Mouse (Mus musculus) midbrain, embryonic 11.5 days (tissue): Measurements from ENCODE around the gene Cdca3. TPM values are rescaled to one million over a fixed set of nuclear protein-coding genes. Genes with fewer than 3 reads are reported as not detected.

Experiments used
- ATAC-seq: fragments of 200-750 bp; cut with Nextera tagmentation; 2 replicates; pipeline ENCODE4 v1.8.0; 2017; ENCODE audit warnings: moderate TSS enrichment, moderate library complexity; ENCODE audit not compliant: low FRiP score
- DNase-seq: peaks from one replicate; pipeline ENCODE4 v3.0.0; 2015; ENCODE audit warnings: low spot score; ENCODE audit errors: missing footprints
- H3K27ac ChIP-seq: fragments of 300-500 bp; sonication (generic); 2 replicates; pipeline ENCODE4 v1.5.1; 2014; ENCODE audit warnings: low read depth, low read length
- H3K27me3 ChIP-seq: fragments of 300-500 bp; sonication (generic); 2 replicates; pipeline ENCODE4 v1.6.1; 2014; ENCODE audit warnings: mild to moderate bottlenecking, low read length, moderate library complexity, mixed read lengths; ENCODE audit not compliant: control insufficient read depth, insufficient read depth
- H3K36me3 ChIP-seq: fragments of 300-500 bp; sonication (generic); 2 replicates; pipeline ENCODE4 v1.6.1; 2014; ENCODE audit warnings: mild to moderate bottlenecking, low read length, moderate library complexity, mixed read lengths; ENCODE audit not compliant: control insufficient read depth, insufficient read depth
- H3K4me1 ChIP-seq: fragments of 300-500 bp; sonication (generic); 2 replicates; pipeline ENCODE4 v1.6.1; 2014; ENCODE audit warnings: low read length; ENCODE audit not compliant: control insufficient read depth, insufficient read depth
- H3K4me2 ChIP-seq: fragments of 300-500 bp; sonication (generic); 2 replicates; pipeline ENCODE4 v1.6.1; 2014; ENCODE audit warnings: mild to moderate bottlenecking, moderate library complexity
- H3K4me3 ChIP-seq: fragments of 300-500 bp; sonication (generic); 2 replicates; pipeline ENCODE4 v1.5.1; 2014; ENCODE audit warnings: low read depth, low read length
- H3K9ac ChIP-seq: fragments of 300-500 bp; sonication (generic); 2 replicates; pipeline ENCODE4 v1.6.1; 2014; ENCODE audit warnings: low read length
- H3K9me3 ChIP-seq: fragments of 300-500 bp; sonication (generic); 2 replicates; pipeline ENCODE4 v1.6.1; 2016; ENCODE audit warnings: low read length; ENCODE audit not compliant: control insufficient read depth
- WGBS: fragments of 180-500 bp; shearing (Covaris S2); extraction: QIAGEN DNeasy Blood & Tissue Kit; methylation state at CpG from one replicate; pipeline ENCODE4 v1.1.7; 2014; 5-methylcytosine and 5-hydroxymethylcytosine counted together
- polyA plus RNA-seq: library from polyadenylated mRNA; unstranded; fragments of >200 nt; fragmentation: Nextera tagmentation; extraction: Ambion mirVana; gene quantifications from 2 replicates; pipeline ENCODE4 v1.2.1, GENCODE M21; 2014

Gene Cdca3
- polyA plus RNA-seq, 1 experiment from 2014 or later, result 244 TPM

GRCm38 (mm10) chr6:124865766-124866362 is 36.5 kb downstream of the Cdca3 start:
- H3K9me3 ChIP-seq, result no peaks in the 10 kb centered on the region
- H3K4me2 ChIP-seq, result no peak overlapping the region
- H3K27ac ChIP-seq, result no peak overlapping the region
- 58% methylated on average over 18 of the region's 18 CpGs for WGBS
- H3K4me3 ChIP-seq, result no peak overlapping the region
- H3K36me3 ChIP-seq, result no peaks in the 10 kb centered on the region
- no peak for ATAC-seq
- DNase-seq, result no peak
- 0 out of 2 replicates have a peak, but pooled peaks cover 3% of the 10 kb centered on the region for H3K27me3 ChIP-seq
- H3K9ac ChIP-seq, result no peak overlapping the region; the same call in 1 of the 2 replicates
- peaks cover 23% of the 10 kb centered on the region for H3K4me1 ChIP-seq

- Histone ChIP-seq H3K4me2 (no peak overlapping the region), H3K9ac (0 out of 2 replicates have a peak overlapping the region, but pooled peaks have one; percentile 22), H3K36me3 (no peaks in the 10 kb centered on the region), H3K9me3 (no peaks in the 10 kb centered on the region), H3K27ac (no peak overlapping the region), H3K27me3 (0 out of 2 replicates have a peak, but pooled peaks cover 3% of the 10 kb centered on the region), H3K4me3 (no peak overlapping the region), H3K4me1 (peaks cover 19% of the 10 kb centered on the region)
- WGBS, result 55% methylated on average over 6 of the region's 7 CpGs
- no peak for DNase-seq
- ATAC-seq, result no peak
These were observed 37.2 kb downstream of the Cdca3 start for GRCm38 (mm10) chr6:124866560-124866959.

GRCm38 (mm10) chr6:124874348-124874747 is 45.0 kb downstream of the Cdca3 start:
- H3K36me3 ChIP-seq, result no peaks in the 10 kb centered on the region
- H3K9ac ChIP-seq, result no peak overlapping the region
- H3K27ac ChIP-seq, result no peak overlapping the region
- no peak for DNase-seq
- WGBS, result 54% methylated on average over 2 of the region's 3 CpGs
- no peak overlapping the region for H3K4me2 ChIP-seq
- no peaks in the 10 kb centered on the region for H3K27me3 ChIP-seq
- no peak overlapping the region for H3K4me3 ChIP-seq
- no peaks in the 10 kb centered on the region for H3K4me1 ChIP-seq
- no peak for ATAC-seq
- H3K9me3 ChIP-seq, result no peaks in the 10 kb centered on the region

DNA sequence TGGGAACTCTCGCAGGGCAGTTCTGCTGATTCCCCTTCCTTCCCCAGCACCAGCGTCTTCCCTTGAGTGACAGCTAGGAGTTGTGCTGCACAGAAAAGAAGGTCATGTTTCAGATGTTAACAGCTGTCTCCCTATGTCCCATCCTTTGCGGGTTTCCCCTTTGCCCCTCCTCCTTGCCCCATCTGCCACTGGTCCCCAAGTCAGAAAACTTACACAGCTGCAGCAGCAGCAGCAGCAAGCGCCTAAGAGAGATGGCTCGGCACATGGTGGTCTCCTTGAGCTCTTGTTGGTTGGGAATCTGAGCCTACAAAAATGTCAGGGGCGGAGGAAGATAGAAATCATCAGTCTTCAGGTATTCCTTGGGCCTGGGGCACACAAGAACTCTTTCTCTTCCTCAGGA is 50.0 kb downstream of the Cdca3 start:
- H3K27me3 ChIP-seq, result no peaks in the 10 kb centered on the region
- no peak overlapping the region for H3K27ac ChIP-seq
- DNase-seq (no peak), ATAC-seq (no peak)
- H3K9me3 ChIP-seq, result no peaks in the 10 kb centered on the region
- no peak overlapping the region for H3K4me3 ChIP-seq
- no peaks in the 10 kb centered on the region for H3K4me1 ChIP-seq
- H3K4me2 ChIP-seq, result no peak overlapping the region
- H3K36me3 ChIP-seq, result no peaks in the 10 kb centered on the region
- 63% methylated on average over 6 of the region's 6 CpGs for whole genome bisulfite sequencing
- no peak overlapping the region for H3K9ac ChIP-seq

DNA sequence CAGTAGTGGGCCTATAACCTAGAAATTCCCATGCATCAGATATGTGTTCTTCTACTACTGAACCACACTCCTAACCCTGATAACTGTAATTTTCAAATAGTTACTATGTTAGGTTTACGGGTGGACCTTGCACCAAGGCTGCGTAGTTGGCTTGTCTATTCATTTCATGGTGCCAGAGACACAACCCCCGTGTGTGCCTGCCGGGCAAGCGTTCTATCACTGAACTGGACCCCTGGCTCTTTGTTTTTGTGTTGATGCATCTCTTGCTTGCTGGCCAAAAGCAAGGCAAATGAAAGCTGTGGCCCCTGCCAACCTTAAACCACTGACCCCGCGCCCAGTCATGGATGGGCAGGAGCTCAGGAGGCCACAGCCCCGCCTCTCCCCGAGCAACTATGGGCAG is 52.5 kb downstream of the Cdca3 start:
- no peaks in the 10 kb centered on the region for H3K36me3 ChIP-seq
- no peak for DNase-seq
- no peak overlapping the region for H3K27ac ChIP-seq
- no peak overlapping the region for H3K4me3 ChIP-seq
- no peak overlapping the region for H3K4me2 ChIP-seq
- H3K9ac ChIP-seq, result no peak overlapping the region
- 91% methylated on average over 9 of the region's 9 CpGs for WGBS
- no peaks in the 10 kb centered on the region for H3K9me3 ChIP-seq
- no peaks in the 10 kb centered on the region for H3K4me1 ChIP-seq
- H3K27me3 ChIP-seq, result no peaks in the 10 kb centered on the region
- ATAC-seq, result no peak

Other genes starting within 250 kb of the Cdca3 start
- not detected in 2 replicates for gene C1s2, start 193.5 kb upstream of the Cdca3 start, polyA plus RNA-seq
- 30.9 and 32.3 TPM in 2 replicates for gene Lpcat3, start 166.5 kb upstream of the Cdca3 start, polyA plus RNA-seq
- gene Emg1, start 117.4 kb upstream of the Cdca3 start, polyA plus RNA-seq, result 215 and 219 TPM in 2 replicates
- gene Phb2, start 117.2 kb upstream of the Cdca3 start, polyA plus RNA-seq, result 343 and 353 TPM in 2 replicates
- gene Ptpn6, start 90.8 kb upstream of the Cdca3 start, polyA plus RNA-seq, result 5.1 and 6.3 TPM in 2 replicates
- 532 and 550 TPM in 2 replicates for gene Grcc10, start 88.2 kb upstream of the Cdca3 start, polyA plus RNA-seq
- gene Gm45234, start 73.5 kb upstream of the Cdca3 start, polyA plus RNA-seq, result not detected in 2 replicates
- 8.2 and 8.4 TPM in 2 replicates for gene Atn1, start 73.0 kb upstream of the Cdca3 start, polyA plus RNA-seq
- gene Eno2, start 59.9 kb upstream of the Cdca3 start, polyA plus RNA-seq, result 4.5 and 6.6 TPM in 2 replicates
- 1.1 and 1.8 TPM in 2 replicates for gene Lrrc23, start 49.8 kb upstream of the Cdca3 start, polyA plus RNA-seq
- gene Spsb2, start 20.9 kb upstream of the Cdca3 start, polyA plus RNA-seq, result 3.7 and 4.8 TPM in 2 replicates
- gene Tpi1, start 15.3 kb upstream of the Cdca3 start, polyA plus RNA-seq, result 619 and 639 TPM in 2 replicates
- gene Usp5, start 63 bp upstream of the Cdca3 start, polyA plus RNA-seq, result 139 and 143 TPM in 2 replicates
- 3.8 TPM in 2 replicates for gene Gnb3, start 10.7 kb downstream of the Cdca3 start, polyA plus RNA-seq
- gene P3h3, start 28.2 kb downstream of the Cdca3 start, polyA plus RNA-seq, result 7.8 and 7.9 TPM in 2 replicates
- gene Gpr162, start 34.4 kb downstream of the Cdca3 start, polyA plus RNA-seq, result 1.6 and 2.1 TPM in 2 replicates
- gene Cd4, start 58.7 kb downstream of the Cdca3 start, polyA plus RNA-seq, result not detected in 2 replicates
- 0.88 and 2.4 TPM in 2 replicates for gene Lag3, start 82.2 kb downstream of the Cdca3 start, polyA plus RNA-seq
- gene Ptms, start 90.6 kb downstream of the Cdca3 start, polyA plus RNA-seq, result 258 and 288 TPM in 2 replicates
- gene Mlf2, start 101.8 kb downstream of the Cdca3 start, polyA plus RNA-seq, result 430 and 435 TPM in 2 replicates
- 105 and 112 TPM in 2 replicates for gene Cops7a, start 136.0 kb downstream of the Cdca3 start, polyA plus RNA-seq
- gene Pianp, start 167.1 kb downstream of the Cdca3 start, polyA plus RNA-seq, result 1.2 and 1.6 TPM in 2 replicates
- gene Zfp384, start 179.6 kb downstream of the Cdca3 start, polyA plus RNA-seq, result 9.3 and 9.9 TPM in 2 replicates
- 139 and 146 TPM in 2 replicates for gene Ing4, start 210.2 kb downstream of the Cdca3 start, polyA plus RNA-seq
- gene Acrbp, start 220.1 kb downstream of the Cdca3 start, polyA plus RNA-seq, result 9.2 and 10.8 TPM in 2 replicates
- gene Lpar5, start 238.4 kb downstream of the Cdca3 start, polyA plus RNA-seq, result 0.11 TPM in 1 of 2 replicates, not detected in the other